ENCODE assay signal across 10 mouse cellular contexts in the genomic region with DNA sequence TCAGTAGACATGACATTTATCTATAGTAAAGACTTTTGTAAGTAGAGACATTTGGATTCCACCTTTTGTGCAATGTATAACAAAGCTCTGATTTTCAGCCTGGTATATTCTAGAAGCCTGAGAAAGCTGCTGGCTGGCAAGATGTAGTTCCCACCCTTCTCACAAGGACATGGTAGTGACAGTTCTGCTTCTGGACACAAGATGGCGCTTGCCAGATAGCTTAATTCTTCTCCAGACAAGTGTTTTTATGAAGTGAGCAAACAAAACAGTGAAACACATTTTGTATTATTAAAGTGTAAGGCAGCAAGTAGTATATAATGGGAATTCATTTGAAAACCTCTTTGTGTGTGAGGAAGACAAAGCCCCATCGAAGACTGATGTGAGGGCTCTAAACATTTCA. TPM values are rescaled to one million over a fixed set of nuclear protein-coding genes. Genes with fewer than 3 reads are reported as not detected.
DNase-seq lines count a peak whose midpoint lies in the region; ATAC-seq lines count a peak whose summit lies in the region.
"Had no signal": no experiment of that assay in that cellular context is flagged by ENCODE, and none has a peak within 500 bp of the region (broad histone marks: within the 10 kb centered on the region; RNA-seq: fewer than 3 reads in every experiment).

No protein-coding gene starts in this region.

- no peaks in the 10 kb centered on the region for H3K36me3 ChIP-seq in kidney, embryonic 16.5 days (ENCODE audit: insufficient read depth, low read length)
- H3K36me3 ChIP-seq in intestine, embryonic 16.5 days (ENCODE audit: control insufficient read depth, insufficient read depth, low read length) = no peaks in the 10 kb centered on the region
- H3K36me3 ChIP-seq: embryonic facial prominence, embryonic 15.5 days; liver, embryonic 13.5 days had no signal

- no peak overlapping the region for H3K9ac ChIP-seq in kidney, embryonic 16.5 days (replicated peaks; ENCODE audit: low read length)
- H3K9ac ChIP-seq in intestine, embryonic 16.5 days (ENCODE audit: low read depth, low read length) = no peak overlapping the region
- H3K9ac ChIP-seq: embryonic facial prominence, embryonic 15.5 days; liver, embryonic 13.5 days had no signal

- WGBS in kidney, embryonic 16.5 days = 30% methylated on average over 2 of the region's 2 CpGs
- WGBS in intestine, embryonic 16.5 days = 36% methylated on average over 2 of the region's 2 CpGs

- peak; percentile 35 for DNase-seq in kidney, adult 18-20 months
- DNase-seq in MEL-GATA-1-ER (ENCODE audit: extremely low read depth, low read depth) = peak; percentile 66
- peak; percentile 9 for DNase-seq in cerebellum, adult 11-12 months
- DNase-seq in heart, postnatal 36 days = peak; percentile 23 to 56
- DNase-seq in left cerebral cortex, postnatal 14 days (ENCODE audit: low spot score in 2 of 2) = peak; percentile 61 to 70
- peak; percentile 11 for DNase-seq in ovary, postnatal 14 days (ENCODE audit: low spot score)
- DNase-seq: liver, embryonic 13.5 days had no signal

- no peaks in the 10 kb centered on the region for H3K4me1 ChIP-seq in kidney, embryonic 16.5 days (ENCODE audit: insufficient read depth, low read length)
- H3K4me1 ChIP-seq in intestine, embryonic 16.5 days (ENCODE audit: control insufficient read depth, insufficient read depth, low read length) = no peaks in the 10 kb centered on the region
- H3K4me1 ChIP-seq: embryonic facial prominence, embryonic 15.5 days; liver, embryonic 13.5 days had no signal

- no peak for ATAC-seq in kidney, embryonic 16.5 days (ENCODE audit: low FRiP score, low TSS enrichment)
- ATAC-seq in intestine, embryonic 16.5 days = no peak

- H3K4me3 ChIP-seq in kidney, embryonic 16.5 days (ENCODE audit: low read length) = no peak overlapping the region
- no peak overlapping the region for H3K4me3 ChIP-seq in intestine, embryonic 16.5 days (ENCODE audit: low read length)
- H3K4me3 ChIP-seq: embryonic facial prominence, embryonic 15.5 days; liver, embryonic 13.5 days had no signal

- no peak overlapping the region for H3K27ac ChIP-seq in kidney, embryonic 16.5 days (ENCODE audit: low read length)
- no peak overlapping the region for H3K27ac ChIP-seq in intestine, embryonic 16.5 days (ENCODE audit: low read length)
- H3K27ac ChIP-seq: embryonic facial prominence, embryonic 15.5 days; liver, embryonic 13.5 days had no signal

- H3K4me2 ChIP-seq in kidney, embryonic 16.5 days (replicated peaks; ENCODE audit: low read depth, low read length) = no peak overlapping the region
- no peak overlapping the region for H3K4me2 ChIP-seq in intestine, embryonic 16.5 days (ENCODE audit: low read depth, low read length)
- H3K4me2 ChIP-seq: liver, embryonic 13.5 days had no signal

- peaks cover 3% of the 10 kb centered on the region; the same call in 1 of the 2 replicates for H3K27me3 ChIP-seq in kidney, embryonic 16.5 days (ENCODE audit: insufficient read depth, low read length)
- no peaks in the 10 kb centered on the region for H3K27me3 ChIP-seq in intestine, embryonic 16.5 days (replicated peaks; ENCODE audit: control insufficient read depth, insufficient read depth, low read length)
- H3K27me3 ChIP-seq: embryonic facial prominence, embryonic 15.5 days; liver, embryonic 13.5 days had no signal

- no peaks in the 10 kb centered on the region for H3K9me3 ChIP-seq in kidney, embryonic 16.5 days (ENCODE audit: low read length)
- no peaks in the 10 kb centered on the region for H3K9me3 ChIP-seq in intestine, embryonic 16.5 days (ENCODE audit: control insufficient read depth, low read length)
- H3K9me3 ChIP-seq: embryonic facial prominence, embryonic 15.5 days; liver, embryonic 13.5 days had no signal

- intact Hi-C loops in heart, postnatal 36 days (cut with DNase I) = no loop called here
- intact Hi-C loops in left cerebral cortex, postnatal 14 days (cut with DNase I) = loop anchor here (10.0 kb wide), 1 partner anchor 146 kb away; no protein-coding TSS in a partner anchor

RNA-seq across cellular contexts. Expression of a gene that starts 9.2 kb away (rescaled TPM):
- polyA plus RNA-seq in kidney, embryonic 16.5 days (2015; fragmentation: Nextera tagmentation; extraction: Ambion mirVana) = 12.1 and 16.5 TPM in 2 replicates
- total RNA-seq in heart, postnatal 36 days (2021) = 1 to 10 TPM; 1.7 to 2.2 TPM
- 1 to 10 TPM; 3.1 to 3.2 TPM for total RNA-seq in left cerebral cortex, postnatal 14 days (2021)
- 6.5 and 7.0 TPM in 2 replicates for polyA plus RNA-seq in intestine, embryonic 16.5 days (2015; fragmentation: Nextera tagmentation; extraction: Ambion mirVana)

RNA-seq across cellular contexts. Expression of a gene that starts 40.0 kb away (rescaled TPM):
- not detected in 2 replicates for polyA plus RNA-seq in kidney, embryonic 16.5 days (2015; fragmentation: Nextera tagmentation; extraction: Ambion mirVana)
- total RNA-seq in heart, postnatal 36 days (2021) = not detected
- not detected for total RNA-seq in left cerebral cortex, postnatal 14 days (2021)
- not detected in 2 replicates for polyA plus RNA-seq in intestine, embryonic 16.5 days (2015; fragmentation: Nextera tagmentation; extraction: Ambion mirVana)
- polyA plus RNA-seq: embryonic facial prominence, embryonic 15.5 days; liver, embryonic 13.5 days had no signal

Comparison
In these comparisons a context has a peak if more than half of its experiments do, and no peak if none do; other contexts are left out.
1. DNase-seq: peak in every context shown above with its lines; median percentile 66 in MEL-GATA-1-ER; 66 in left cerebral cortex, postnatal 14 days; 40 in heart, postnatal 36 days; 35 in kidney, adult 18-20 months; 11 in ovary, postnatal 14 days; 9 in cerebellum, adult 11-12 months.